Mouse (Mus musculus) liver, adult 2 months (tissue): ENCODE measurements around the gene Man1c1.

Source experiments
- CTCF ChIP-seq: fragments of 200-500 bp; IDR thresholded peaks from 2 replicates; pipeline ENCODE4 v1.5.1; 2011; ENCODE audit warnings: low read depth, low read length, control low read depth
- POLR2A ChIP-seq: fragments of 200-500 bp; IDR thresholded peaks from 2 replicates; pipeline ENCODE4 v1.6.1; 2011; ENCODE audit warnings: low read length, control low read depth; ENCODE audit not compliant: insufficient read depth; ENCODE audit errors: extremely low read depth

GRCm38 (mm10) chr4:134636406-134636805, 67.7 kb downstream of the Man1c1 start:
- TF ChIP-seq CTCF (no peak), POLR2A (no peak)
